Mouse (Mus musculus) olfactory bulb, adult 2 months (tissue): ENCODE data around the gene Tmem88. TPM values are rescaled to one million over a fixed set of nuclear protein-coding genes. Genes with fewer than 3 reads are reported as not detected.

Source experiments
- H3K27ac ChIP-seq: fragments of 200-500 bp; 2 replicates; pipeline ENCODE4 v1.5.1; 2012; ENCODE audit warnings: low read depth, low read length; ENCODE audit not compliant: insufficient read depth
- H3K4me1 ChIP-seq: fragments of 200-500 bp; 2 replicates; pipeline ENCODE4 v1.6.1; 2012; ENCODE audit warnings: low read length; ENCODE audit not compliant: control insufficient read depth, insufficient read depth
- H3K4me3 ChIP-seq: fragments of 200-500 bp; 2 replicates; pipeline ENCODE4 v1.5.1; 2012; ENCODE audit warnings: mild to moderate bottlenecking, low read depth, low read length, moderate library complexity; ENCODE audit not compliant: insufficient read depth
- CTCF ChIP-seq: fragments of 200-500 bp; IDR thresholded peaks from 2 replicates; pipeline ENCODE4 v1.5.1; 2012; ENCODE audit warnings: low read depth, mild to moderate bottlenecking, low read length, moderate library complexity; ENCODE audit not compliant: insufficient read depth
- POLR2A ChIP-seq: fragments of 200-500 bp; IDR thresholded peaks from 2 replicates; pipeline ENCODE4 v1.6.1; 2012; ENCODE audit warnings: mild to moderate bottlenecking, low read depth, low read length, moderate library complexity; ENCODE audit not compliant: insufficient read depth
- WGBS: fragments of 180-500 bp; shearing (Covaris S2); methylation state at CpG from one replicate; pipeline ENCODE4 v1.1.7; 2018; 5-methylcytosine and 5-hydroxymethylcytosine counted together
- polyA plus RNA-seq: library from polyadenylated mRNA; stranded (reverse); fragments of >200 nt; gene quantifications from 2 replicates; pipeline ENCODE4 v1.2.4, GENCODE M21; 2012; ENCODE audit warnings: low replicate concordance; ENCODE audit not compliant: missing spikeins, insufficient read depth, insufficient read length

Gene Tmem88
- polyA plus RNA-seq, 1 experiment: not detected

DNA sequence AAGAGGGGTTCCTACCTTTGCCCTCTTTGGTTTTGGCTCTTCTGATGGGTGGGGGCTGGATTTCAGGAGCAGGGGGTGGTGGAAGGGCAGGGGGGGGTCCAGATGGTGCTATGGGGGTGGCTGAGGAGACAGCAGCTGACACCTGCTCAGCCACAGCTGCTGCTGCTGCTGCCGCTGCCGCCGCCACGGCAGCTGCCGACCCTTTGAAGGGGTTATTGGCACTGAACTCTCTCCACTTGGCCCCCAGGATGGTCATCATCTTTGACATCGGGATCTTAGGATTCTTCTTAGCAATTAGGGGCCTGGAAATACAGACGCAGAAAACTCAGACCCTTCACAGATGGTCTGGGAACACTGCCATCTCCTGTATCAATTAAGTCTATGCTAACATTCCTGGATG is 36.0 kb downstream of the Tmem88 start:
- 35% methylated on average over 7 of the region's 7 CpGs for WGBS
- peaks cover 36% of the 10 kb centered on the region for H3K4me1 ChIP-seq
- TF ChIP-seq POLR2A: no peak
- TF ChIP-seq CTCF: no peak
- H3K4me3 ChIP-seq: no peak overlapping the region
- H3K27ac ChIP-seq: no peak overlapping the region

GRCm38 (mm10) chr11:69357690-69358089 is 40.3 kb downstream of the Tmem88 start:
- no peak overlapping the region for H3K4me3 ChIP-seq
- TF ChIP-seq CTCF: no peak
- peaks cover 10% of the 10 kb centered on the region for H3K4me1 ChIP-seq
- no peak overlapping the region for H3K27ac ChIP-seq
- WGBS: 90% methylated on average over 12 of the region's 12 CpGs

GRCm38 (mm10) chr11:69356544-69356943 is 41.5 kb downstream of the Tmem88 start:
- 91% methylated on average over 5 of the region's 5 CpGs for WGBS
- Histone ChIP-seq H3K4me1 (peaks cover 7% of the 10 kb centered on the region), H3K27ac (no peak overlapping the region), H3K4me3 (no peak overlapping the region)
- TF ChIP-seq POLR2A (no peak), CTCF (no peak)

Other genes with a start within 250 kb of the Tmem88 start
- not detected in 2 replicates for gene Alox12b, start 241.2 kb downstream of the Tmem88 start, polyA plus RNA-seq
- not detected in 2 replicates for gene Alox8, start 200.4 kb downstream of the Tmem88 start, polyA plus RNA-seq
- gene Gucy2e, start 161.2 kb downstream of the Tmem88 start, polyA plus RNA-seq: not detected in 2 replicates
- gene Cntrob, start 74.5 kb downstream of the Tmem88 start, polyA plus RNA-seq: not detected in 2 replicates
- gene Trappc1, start 74.3 kb downstream of the Tmem88 start, polyA plus RNA-seq: not detected in 2 replicates
- not detected in 2 replicates for gene Kcnab3, start 72.0 kb downstream of the Tmem88 start, polyA plus RNA-seq
- not detected in 2 replicates for gene Rnf227, start 57.8 kb downstream of the Tmem88 start, polyA plus RNA-seq
- gene Chd3, start 28.8 kb downstream of the Tmem88 start, polyA plus RNA-seq: 175 and 278 TPM in 2 replicates
- gene Naa38, start 2.7 kb downstream of the Tmem88 start, polyA plus RNA-seq: not detected in 2 replicates
- not detected in 2 replicates for gene Cyb5d1, start 2.6 kb downstream of the Tmem88 start, polyA plus RNA-seq
- gene Kdm6b, start 15.4 kb upstream of the Tmem88 start, polyA plus RNA-seq: 114 TPM in 1 of 2 replicates, not detected in the other
- gene Dnah2, start 150.9 kb upstream of the Tmem88 start, polyA plus RNA-seq: not detected in 2 replicates
- gene Efnb3, start 162.0 kb upstream of the Tmem88 start, polyA plus RNA-seq: not detected in 2 replicates
- not detected in 2 replicates for gene Wrap53, start 182.0 kb upstream of the Tmem88 start, polyA plus RNA-seq
- not detected in 2 replicates for gene Trp53, start 182.1 kb upstream of the Tmem88 start, polyA plus RNA-seq
- gene Atp1b2, start 207.7 kb upstream of the Tmem88 start, polyA plus RNA-seq: 162 TPM in 1 of 2 replicates, not detected in the other
- gene Shbg, start 219.7 kb upstream of the Tmem88 start, polyA plus RNA-seq: not detected in 2 replicates
- gene Sat2, start 223.8 kb upstream of the Tmem88 start, polyA plus RNA-seq: not detected in 2 replicates
- not detected in 2 replicates for gene Fxr2, start 234.8 kb upstream of the Tmem88 start, polyA plus RNA-seq